Mouse (Mus musculus) heart, embryonic 16.5 days (tissue): ENCODE results near the gene Lrsam1. TPM values are rescaled to one million over a fixed set of nuclear protein-coding genes. Genes with fewer than 3 reads are reported as not detected.
A peak's percentile ranks its signal among the peaks of the same experiment; 100 is the strongest.
"Not testable (repeated sequence)": the region's sequence is repeated elsewhere in the genome, so short reads cannot be mapped to it uniquely, and the experiment has no call there.

Source experiments
- ATAC-seq: fragments of 200-750 bp; cut with Nextera tagmentation; replicated peaks from 2 replicates; pipeline ENCODE4 v1.8.0; 2017; ENCODE audit warnings: moderate number of reproducible peaks; ENCODE audit not compliant: insufficient read depth, low FRiP score; ENCODE audit errors: extremely low read depth
- H3K27ac ChIP-seq: fragments of 300-500 bp; sonication (generic); 2 replicates; pipeline ENCODE4 v1.5.1; 2014; ENCODE audit warnings: mild to moderate bottlenecking, low read length, control low read depth, moderate library complexity
- H3K27me3 ChIP-seq: fragments of 300-500 bp; sonication (generic); 2 replicates; pipeline ENCODE4 v1.6.1; 2014; ENCODE audit warnings: low read length, mixed read lengths; ENCODE audit not compliant: control insufficient read depth, insufficient read depth
- H3K36me3 ChIP-seq: fragments of 300-500 bp; sonication (generic); 2 replicates; pipeline ENCODE4 v1.6.1; 2014; ENCODE audit not compliant: control insufficient read depth, insufficient read depth
- H3K4me1 ChIP-seq: fragments of 300-500 bp; sonication (generic); 2 replicates; pipeline ENCODE4 v1.6.1; 2014; ENCODE audit warnings: low read length, mixed read lengths; ENCODE audit not compliant: control insufficient read depth, insufficient read depth
- H3K4me2 ChIP-seq: fragments of 300-500 bp; sonication (generic); 2 replicates; pipeline ENCODE4 v1.6.1; 2014; ENCODE audit warnings: low read depth, mild to moderate bottlenecking, control low read depth, low read length
- H3K4me3 ChIP-seq: fragments of 300-500 bp; sonication (generic); 2 replicates; pipeline ENCODE4 v1.5.1; 2014; ENCODE audit warnings: mild to moderate bottlenecking, control low read depth, low read length
- H3K9ac ChIP-seq: fragments of 300-500 bp; sonication (generic); 2 replicates; pipeline ENCODE4 v1.6.1; 2014; ENCODE audit warnings: low read length, control low read depth
- H3K9me3 ChIP-seq: fragments of 300-500 bp; sonication (generic); replicated peaks from 2 replicates; pipeline ENCODE4 v1.6.1; 2016; ENCODE audit warnings: low read length; ENCODE audit not compliant: control insufficient read depth
- WGBS: fragments of 180-500 bp; shearing (Covaris S2); extraction: QIAGEN DNeasy Blood & Tissue Kit; methylation state at CpG from one replicate; pipeline ENCODE4 v1.1.7; 2014; 5-methylcytosine and 5-hydroxymethylcytosine counted together
- polyA plus RNA-seq: library from polyadenylated mRNA; unstranded; fragments of >200 nt; fragmentation: Nextera tagmentation; extraction: Ambion mirVana; gene quantifications from 2 replicates; pipeline ENCODE4 v1.2.1, GENCODE M21; 2015

Gene Lrsam1
- polyA plus RNA-seq: 8.2 and 8.8 TPM in 2 replicates

- Histone ChIP-seq H3K9ac (peak within 1 kb of the TSS; percentile 91), H3K36me3 (peaks cover 31% of the 10 kb centered on the region), H3K9me3 (no peaks in the 10 kb centered on the region), H3K4me1 (peaks cover 29% of the 10 kb centered on the region), H3K27me3 (no peaks in the 10 kb centered on the region), H3K4me2 (peak within 1 kb of the TSS; percentile 84), H3K27ac (peak within 1 kb of the TSS; percentile 91), H3K4me3 (peak within 1 kb of the TSS; percentile 72)
- WGBS: 3% methylated on average over 55 of the region's 55 CpGs
- peak; percentile 91 for ATAC-seq
Observed at GRCm38 (mm10) chr2:32961192-32961995, at the start of gene Lrsam1, which contains the start of gene Rpl12. Gene Lrsam1, minus strand, starts transcription at chr2:32961614. Gene Rpl12, plus strand, starts transcription at chr2:32961559.

GRCm38 (mm10) chr2:33009055-33009454, 47.6 kb upstream of the Lrsam1 start:
- H3K36me3 ChIP-seq, H3K4me2 ChIP-seq, H3K4me3 ChIP-seq, H3K27ac ChIP-seq, H3K9me3 ChIP-seq, H3K27me3 ChIP-seq, H3K4me1 ChIP-seq, ATAC-seq, H3K9ac ChIP-seq: not testable (repeated sequence)
- WGBS: 86% methylated on average over 4 of the region's 4 CpGs

GRCm38 (mm10) chr2:33005041-33005440, 43.6 kb upstream of the Lrsam1 start:
- H3K4me1 ChIP-seq: peaks cover 7% of the 10 kb centered on the region; the same call in 1 of the 2 replicates
- H3K27me3 ChIP-seq: no peaks in the 10 kb centered on the region
- 47% methylated on average over 5 of the region's 5 CpGs for WGBS
- no peak overlapping the region for H3K27ac ChIP-seq
- no peak for ATAC-seq
- H3K4me3 ChIP-seq: no peak overlapping the region
- H3K36me3 ChIP-seq: no peaks in the 10 kb centered on the region
- no peak overlapping the region for H3K4me2 ChIP-seq
- no peaks in the 10 kb centered on the region for H3K9me3 ChIP-seq
- no peak overlapping the region for H3K9ac ChIP-seq

GRCm38 (mm10) chr2:33002144-33002543, 40.7 kb upstream of the Lrsam1 start:
- 75% methylated on average over 7 of the region's 7 CpGs for WGBS

GRCm38 (mm10) chr2:32999752-33000151, 38.3 kb upstream of the Lrsam1 start:
- no peak overlapping the region for H3K4me2 ChIP-seq
- no peaks in the 10 kb centered on the region for H3K27me3 ChIP-seq
- no peak overlapping the region for H3K9ac ChIP-seq
- no peaks in the 10 kb centered on the region for H3K9me3 ChIP-seq
- peaks cover 3% of the 10 kb centered on the region; the same call in 1 of the 2 replicates for H3K4me1 ChIP-seq
- no peak overlapping the region for H3K27ac ChIP-seq
- 76% methylated on average over 2 of the region's 2 CpGs for WGBS
- ATAC-seq: no peak
- no peaks in the 10 kb centered on the region for H3K36me3 ChIP-seq
- no peak overlapping the region for H3K4me3 ChIP-seq

More at GRCm38 (mm10) chr2:33002144-33002543, 40.7 kb upstream of the Lrsam1 start:
- Histone ChIP-seq H3K4me2 (no peak overlapping the region), H3K36me3 (no peaks in the 10 kb centered on the region), H3K27ac (no peak overlapping the region), H3K9me3 (no peaks in the 10 kb centered on the region), H3K9ac (no peak overlapping the region), H3K4me3 (no peak overlapping the region), H3K4me1 (peaks cover 7% of the 10 kb centered on the region; the same call in 1 of the 2 replicates), H3K27me3 (no peaks in the 10 kb centered on the region)
- ATAC-seq: no peak

- Histone ChIP-seq H3K4me2 (no peak overlapping the region), H3K9ac (no peak overlapping the region), H3K4me1 (no peaks in the 10 kb centered on the region), H3K36me3 (no peaks in the 10 kb centered on the region), H3K27me3 (no peaks in the 10 kb centered on the region), H3K4me3 (no peak overlapping the region), H3K9me3 (no peaks in the 10 kb centered on the region), H3K27ac (no peak overlapping the region)
- WGBS: 64% methylated on average over 4 of the region's 4 CpGs
- no peak for ATAC-seq
Observed at GRCm38 (mm10) chr2:32997792-32998191, 36.4 kb upstream of the Lrsam1 start.

DNA sequence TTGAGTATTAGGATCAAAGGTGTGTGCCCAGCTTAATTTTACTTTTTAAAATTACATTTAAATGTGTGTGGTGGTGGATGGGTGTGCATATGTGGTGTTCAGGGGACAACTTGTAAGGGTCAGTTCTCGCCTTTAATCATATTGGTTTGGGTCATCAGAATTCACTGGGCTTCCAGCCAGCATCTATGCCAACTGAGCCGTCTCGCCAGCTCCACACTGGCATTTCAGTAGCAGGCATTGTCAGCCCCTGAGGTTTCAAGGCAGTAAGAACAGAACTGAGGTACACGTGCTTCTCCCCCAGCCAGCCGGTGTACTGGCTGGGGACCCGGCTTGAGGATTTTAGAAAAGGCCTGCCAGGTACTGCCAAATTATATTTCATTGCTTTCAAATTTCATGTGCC, 35.7 kb upstream of the Lrsam1 start:
- WGBS: 63% methylated on average over 6 of the region's 6 CpGs
- Histone ChIP-seq H3K36me3 (no peaks in the 10 kb centered on the region), H3K4me3 (no peak overlapping the region), H3K27me3 (no peaks in the 10 kb centered on the region), H3K27ac (no peak overlapping the region), H3K9me3 (no peaks in the 10 kb centered on the region), H3K4me2 (no peak overlapping the region), H3K9ac (no peak overlapping the region), H3K4me1 (no peaks in the 10 kb centered on the region)
- ATAC-seq: no peak

DNA sequence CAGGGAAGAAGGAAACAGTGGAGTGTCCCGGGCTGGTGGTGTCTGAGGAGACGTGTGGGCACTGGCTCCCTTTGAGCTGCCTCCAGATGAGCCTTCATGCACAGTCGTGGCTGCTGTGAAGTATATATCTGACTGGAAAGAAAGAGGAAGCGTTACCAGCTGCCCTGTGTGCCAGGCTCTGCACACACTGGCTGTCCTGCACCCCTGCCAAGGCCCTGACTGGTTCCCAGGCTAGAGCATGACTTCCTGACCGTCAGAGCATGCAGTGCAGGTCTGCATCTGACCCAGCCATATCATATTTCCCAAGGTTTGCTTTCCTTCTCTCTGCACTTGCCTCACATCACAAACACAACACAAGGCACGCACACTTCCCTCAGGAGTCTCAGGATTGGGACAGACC, 30.7 kb upstream of the Lrsam1 start:
- Histone ChIP-seq H3K4me2 (no peak overlapping the region), H3K4me1 (0 out of 2 replicates have a peak, but pooled peaks cover 3% of the 10 kb centered on the region), H3K27me3 (no peaks in the 10 kb centered on the region), H3K4me3 (no peak overlapping the region), H3K27ac (no peak overlapping the region), H3K9me3 (no peaks in the 10 kb centered on the region), H3K36me3 (no peaks in the 10 kb centered on the region), H3K9ac (no peak overlapping the region)
- WGBS: 69% methylated on average over 6 of the region's 6 CpGs
- ATAC-seq: no peak

DNA sequence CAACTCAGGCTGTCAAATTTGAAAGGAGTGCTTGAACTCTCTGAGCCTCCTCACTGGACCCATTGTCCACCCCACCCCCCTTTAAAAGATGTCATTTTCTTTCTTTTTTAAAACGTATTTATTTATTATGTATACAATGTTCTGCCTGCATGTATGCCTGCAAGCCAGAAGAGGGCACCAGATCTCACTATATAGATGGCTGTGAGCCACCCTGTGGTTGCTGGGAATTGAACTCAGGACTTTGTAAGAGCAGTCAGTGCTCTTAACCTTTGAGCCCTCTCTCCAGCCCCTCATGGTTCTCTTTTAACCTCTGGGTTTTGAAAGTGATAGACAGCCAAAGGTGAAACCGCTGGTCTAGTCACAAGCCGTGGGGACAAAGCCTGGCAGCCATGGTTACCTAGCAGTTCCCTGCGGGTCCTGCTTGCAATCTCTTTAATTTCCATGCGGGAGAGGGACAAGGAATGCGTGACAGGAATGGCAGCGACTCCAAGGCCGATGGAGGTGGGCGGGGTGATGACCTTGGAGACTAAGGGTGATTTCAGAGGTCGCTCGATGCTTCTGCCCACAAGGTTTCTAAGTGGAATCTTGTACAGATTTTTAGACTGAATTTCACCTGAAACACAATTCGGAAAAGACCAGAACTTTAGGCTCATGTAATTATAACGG, 28.9 kb upstream of the Lrsam1 start:
- H3K27me3 ChIP-seq: no peaks in the 10 kb centered on the region
- H3K4me2 ChIP-seq: no peak overlapping the region
- no peak overlapping the region for H3K9ac ChIP-seq
- H3K4me1 ChIP-seq: 0 out of 2 replicates have a peak, but pooled peaks cover 3% of the 10 kb centered on the region
- no peaks in the 10 kb centered on the region for H3K36me3 ChIP-seq
- H3K4me3 ChIP-seq: no peak overlapping the region
- no peak for ATAC-seq
- H3K9me3 ChIP-seq: no peaks in the 10 kb centered on the region
- 64% methylated on average over 13 of the region's 13 CpGs for WGBS
- H3K27ac ChIP-seq: no peak overlapping the region
